Mouse (Mus musculus) heart, embryonic 13.5 days (tissue): ENCODE measurements at regions not wholly inside any gene's neighbourhood (a gene's known extent, or its start where the extent isn't known, plus 50 kb on each side); places are given as distances from the start of the nearest gene placed in this dataset.

Source experiments
- ATAC-seq: fragments of 200-750 bp; cut with Nextera tagmentation; 2 replicates; pipeline ENCODE4 v1.8.0; 2017; ENCODE audit warnings: moderate TSS enrichment; ENCODE audit not compliant: insufficient number of reproducible peaks, low FRiP score, low TSS enrichment; ENCODE audit errors: extremely low read depth
- H3K27ac ChIP-seq: fragments of 300-500 bp; sonication (generic); replicated peaks from 2 replicates; pipeline ENCODE4 v1.5.1; 2015; ENCODE audit warnings: moderate library complexity, mild to moderate bottlenecking, inconsistent platforms
- H3K27me3 ChIP-seq: fragments of 300-500 bp; sonication (generic); replicated peaks from 2 replicates; pipeline ENCODE4 v1.6.1; 2015; ENCODE audit warnings: mild to moderate bottlenecking, inconsistent platforms
- H3K36me3 ChIP-seq: fragments of 300-500 bp; sonication (generic); 2 replicates; pipeline ENCODE4 v1.6.1; 2015; ENCODE audit warnings: mild to moderate bottlenecking, inconsistent platforms
- H3K4me1 ChIP-seq: fragments of 300-500 bp; sonication (generic); 2 replicates; pipeline ENCODE4 v1.6.1; 2015; ENCODE audit warnings: inconsistent platforms
- H3K4me2 ChIP-seq: fragments of 300-500 bp; sonication (generic); 2 replicates; pipeline ENCODE4 v1.6.1; 2015; ENCODE audit warnings: inconsistent platforms, mild to moderate bottlenecking, moderate library complexity
- H3K4me3 ChIP-seq: fragments of 300-500 bp; sonication (generic); 2 replicates; pipeline ENCODE4 v1.5.1; 2015; ENCODE audit warnings: moderate library complexity, mild to moderate bottlenecking, inconsistent platforms
- H3K9ac ChIP-seq: fragments of 300-500 bp; sonication (generic); 2 replicates; pipeline ENCODE4 v1.6.1; 2015; ENCODE audit warnings: inconsistent platforms, mild to moderate bottlenecking, moderate library complexity
- H3K9me3 ChIP-seq: fragments of 300-500 bp; sonication (generic); 2 replicates; pipeline ENCODE4 v1.6.1; 2016; ENCODE audit warnings: inconsistent platforms
- WGBS: fragments of 180-500 bp; shearing (Covaris S2); methylation state at CpG from one replicate; pipeline ENCODE4 v1.1.7; 2015; ENCODE audit warnings: mixed read lengths; 5-methylcytosine and 5-hydroxymethylcytosine counted together

DNA sequence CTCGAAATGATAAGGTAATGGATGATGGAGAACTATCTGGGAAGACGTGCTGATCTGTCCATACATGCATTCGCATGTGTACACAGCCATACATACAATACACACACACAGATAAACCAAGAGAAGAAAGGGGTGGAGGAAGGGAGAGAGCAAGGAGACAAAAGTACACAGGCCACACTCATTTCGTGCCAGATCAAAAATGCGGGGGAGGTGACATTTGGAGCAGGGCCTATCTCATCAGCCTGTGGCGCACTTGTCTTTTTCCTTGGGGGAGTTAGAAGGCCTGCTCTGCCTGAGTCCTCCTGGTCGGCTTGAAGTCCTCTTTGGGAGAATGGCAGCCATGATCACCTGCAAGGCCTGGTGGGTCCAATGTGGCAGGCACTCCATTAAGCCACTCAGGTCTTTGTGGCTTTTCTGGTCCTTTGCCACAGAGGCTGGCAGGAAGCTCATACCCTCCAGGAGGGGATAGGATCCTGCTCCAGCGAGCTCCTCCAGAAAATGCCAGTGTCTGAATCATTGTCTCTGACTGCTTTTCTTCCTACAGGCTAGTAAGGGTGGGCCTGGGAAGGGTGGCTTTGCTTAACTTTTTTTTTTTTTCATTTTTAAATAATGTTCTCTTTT, 203.0 kb upstream of the Spdye4c start:
- 62% methylated on average over 8 of the region's 8 CpGs for WGBS

GRCm38 (mm10) chr2:128388883-128389470, 202.0 kb upstream of the Spdye4c start:
- 31% methylated on average over 7 of the region's 7 CpGs for WGBS
- Histone ChIP-seq H3K9ac (no peak overlapping the region), H3K4me2 (no peak overlapping the region), H3K4me1 (peaks cover 60% of the 10 kb centered on the region), H3K36me3 (no peaks in the 10 kb centered on the region), H3K27me3 (no peaks in the 10 kb centered on the region), H3K27ac (no peak overlapping the region; the same call in 1 of the 2 replicates), H3K4me3 (no peak overlapping the region), H3K9me3 (no peaks in the 10 kb centered on the region)
- ATAC-seq, result no peak

More for the DNA sequence above, 203.0 kb upstream of the Spdye4c start:
- peaks cover 51% of the 10 kb centered on the region for H3K4me1 ChIP-seq
- H3K36me3 ChIP-seq, result no peaks in the 10 kb centered on the region
- no peak overlapping the region for H3K27ac ChIP-seq
- H3K4me2 ChIP-seq, result no peak overlapping the region
- no peaks in the 10 kb centered on the region for H3K9me3 ChIP-seq
- no peak overlapping the region for H3K9ac ChIP-seq
- no peak for ATAC-seq
- no peak overlapping the region for H3K4me3 ChIP-seq
- H3K27me3 ChIP-seq, result no peaks in the 10 kb centered on the region

DNA sequence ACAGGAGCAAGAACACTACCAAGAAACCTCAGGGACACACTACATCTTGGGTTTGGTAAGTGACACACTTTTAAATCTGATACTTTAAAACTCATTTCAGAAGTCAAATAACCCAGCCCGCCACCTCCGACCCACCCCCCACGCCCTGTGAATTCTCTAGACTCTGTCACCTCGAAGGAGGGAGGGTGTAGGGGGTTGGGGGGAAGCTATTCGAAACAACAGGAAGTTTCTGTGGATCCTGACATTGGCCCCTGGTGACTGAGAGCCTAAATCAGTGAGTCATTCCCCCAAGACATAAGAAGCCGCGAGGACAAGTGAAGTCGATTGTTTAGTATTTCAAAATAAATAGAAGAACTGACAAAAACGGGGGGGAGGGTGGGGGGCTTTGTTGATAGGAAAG, 198.7 kb upstream of the Spdye4c start:
- Histone ChIP-seq H3K27ac (no peak overlapping the region), H3K9me3 (no peaks in the 10 kb centered on the region), H3K4me3 (0 out of 2 replicates have a peak overlapping the region, but pooled peaks have one; percentile 8), H3K36me3 (no peaks in the 10 kb centered on the region), H3K4me2 (peak overlapping the region; percentile 50), H3K27me3 (no peaks in the 10 kb centered on the region), H3K9ac (peak overlapping the region; percentile 12; the same call in 1 of the 2 replicates), H3K4me1 (peaks cover 75% of the 10 kb centered on the region)
- no peak for ATAC-seq
- 17% methylated on average over 9 of the region's 9 CpGs for WGBS

- H3K4me1 ChIP-seq, result peaks cover 66% of the 10 kb centered on the region
Measured at GRCm38 (mm10) chr2:128393401-128393800, 197.6 kb upstream of the Spdye4c start.

DNA sequence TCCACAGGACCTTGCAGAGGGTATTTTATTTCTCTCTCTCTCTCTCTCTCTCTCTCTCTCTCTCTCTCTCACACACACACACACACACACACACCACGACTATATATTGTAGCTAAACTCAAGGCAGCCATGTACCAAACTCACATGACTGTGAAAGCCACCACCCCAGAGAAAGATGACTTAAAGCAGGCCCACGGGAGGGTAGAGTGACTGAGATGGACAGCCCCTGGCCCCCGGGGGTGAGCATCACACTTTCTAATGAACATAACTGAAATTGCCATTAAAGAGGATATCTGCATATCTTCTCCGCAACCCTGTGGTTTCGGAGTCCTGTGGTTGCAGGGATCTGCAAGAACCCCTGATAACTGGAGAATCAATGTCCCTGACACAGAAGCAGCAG, 197.1 kb upstream of the Spdye4c start:
- H3K9me3 ChIP-seq, result no peaks in the 10 kb centered on the region
- peak overlapping the region; percentile 40; the same call in 1 of the 2 replicates for H3K9ac ChIP-seq
- ATAC-seq, result no peak
- H3K27ac ChIP-seq, result no peak overlapping the region
- no peaks in the 10 kb centered on the region for H3K27me3 ChIP-seq
- no peak overlapping the region for H3K4me3 ChIP-seq
- WGBS, result 66% methylated on average over 5 of the region's 5 CpGs
- peaks cover 60% of the 10 kb centered on the region for H3K4me1 ChIP-seq
- H3K36me3 ChIP-seq, result no peaks in the 10 kb centered on the region
- peak overlapping the region; percentile 31; the same call in 1 of the 2 replicates for H3K4me2 ChIP-seq

More at GRCm38 (mm10) chr2:128393401-128393800, 197.6 kb upstream of the Spdye4c start:
- Histone ChIP-seq H3K4me2 (peak overlapping the region; percentile 31), H3K27ac (no peak overlapping the region), H3K9me3 (no peaks in the 10 kb centered on the region), H3K9ac (no peak overlapping the region), H3K36me3 (no peaks in the 10 kb centered on the region), H3K4me3 (no peak overlapping the region), H3K27me3 (no peaks in the 10 kb centered on the region)
- no peak for ATAC-seq
- WGBS, result 45% methylated on average over 8 of the region's 8 CpGs

- Histone ChIP-seq H3K4me2 (no peak overlapping the region), H3K36me3 (no peaks in the 10 kb centered on the region), H3K4me3 (no peak overlapping the region), H3K27ac (no peak overlapping the region), H3K9me3 (no peaks in the 10 kb centered on the region), H3K9ac (no peak overlapping the region), H3K27me3 (0 out of 2 replicates have a peak, but pooled peaks cover under 1% of the 10 kb centered on the region), H3K4me1 (peaks cover 47% of the 10 kb centered on the region)
- ATAC-seq, result no peak
- 39% methylated on average over 4 of the region's 4 CpGs for WGBS
Measured at GRCm38 (mm10) chr2:128395308-128396007, 195.6 kb upstream of the Spdye4c start.

DNA sequence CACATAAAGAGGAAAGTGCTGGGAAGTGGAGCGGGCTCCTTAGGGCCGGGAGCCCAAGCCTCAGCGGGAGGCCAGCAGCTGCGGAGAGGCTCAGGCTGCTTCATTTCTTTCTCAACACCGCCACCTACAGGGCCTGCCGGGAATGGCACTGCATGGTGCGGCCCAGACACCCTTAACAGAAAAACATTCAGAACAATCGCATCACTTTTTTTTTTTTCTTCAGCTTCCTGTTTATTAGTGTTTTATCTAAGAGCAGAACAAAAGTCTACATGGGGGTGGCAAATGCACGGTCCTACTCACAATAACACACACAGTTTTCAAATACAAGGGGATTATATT, 195.0 kb upstream of the Spdye4c start:
- Histone ChIP-seq H3K4me2 (no peak overlapping the region), H3K9ac (no peak overlapping the region), H3K9me3 (no peaks in the 10 kb centered on the region), H3K36me3 (no peaks in the 10 kb centered on the region), H3K27ac (no peak overlapping the region), H3K4me1 (peaks cover 42% of the 10 kb centered on the region), H3K27me3 (0 out of 2 replicates have a peak, but pooled peaks cover 4% of the 10 kb centered on the region), H3K4me3 (no peak overlapping the region)
- no peak for ATAC-seq
- 4% methylated on average over 9 of the region's 9 CpGs for WGBS

DNA sequence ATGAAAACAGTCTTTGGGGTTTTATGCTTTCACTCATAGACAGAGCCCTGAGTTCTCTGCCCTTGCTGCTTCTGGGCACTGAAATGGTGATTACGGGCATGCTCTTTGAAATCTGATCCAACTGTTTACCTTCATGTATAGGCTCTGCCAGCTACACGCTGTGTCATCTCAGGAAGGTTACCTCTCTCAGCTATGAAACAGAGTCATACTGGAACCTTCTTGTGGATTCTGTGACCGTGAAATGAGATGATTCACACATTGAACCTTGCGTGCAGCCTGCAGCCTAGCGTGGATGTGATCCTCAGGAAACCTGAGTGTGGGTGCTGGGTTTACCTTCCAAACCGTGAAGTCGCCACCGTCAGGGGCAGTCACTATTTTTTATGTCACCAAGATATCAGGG, 189.7 kb upstream of the Spdye4c start:
- WGBS, result 73% methylated on average over 8 of the region's 8 CpGs
- no peak overlapping the region for H3K4me2 ChIP-seq
- H3K27ac ChIP-seq, result no peak overlapping the region
- H3K27me3 ChIP-seq, result peaks cover 12% of the 10 kb centered on the region; the same call in 1 of the 2 replicates
- H3K9ac ChIP-seq, result no peak overlapping the region
- peaks cover 27% of the 10 kb centered on the region for H3K4me1 ChIP-seq
- no peak for ATAC-seq
- no peaks in the 10 kb centered on the region for H3K36me3 ChIP-seq
- H3K9me3 ChIP-seq, result no peaks in the 10 kb centered on the region
- H3K4me3 ChIP-seq, result no peak overlapping the region

DNA sequence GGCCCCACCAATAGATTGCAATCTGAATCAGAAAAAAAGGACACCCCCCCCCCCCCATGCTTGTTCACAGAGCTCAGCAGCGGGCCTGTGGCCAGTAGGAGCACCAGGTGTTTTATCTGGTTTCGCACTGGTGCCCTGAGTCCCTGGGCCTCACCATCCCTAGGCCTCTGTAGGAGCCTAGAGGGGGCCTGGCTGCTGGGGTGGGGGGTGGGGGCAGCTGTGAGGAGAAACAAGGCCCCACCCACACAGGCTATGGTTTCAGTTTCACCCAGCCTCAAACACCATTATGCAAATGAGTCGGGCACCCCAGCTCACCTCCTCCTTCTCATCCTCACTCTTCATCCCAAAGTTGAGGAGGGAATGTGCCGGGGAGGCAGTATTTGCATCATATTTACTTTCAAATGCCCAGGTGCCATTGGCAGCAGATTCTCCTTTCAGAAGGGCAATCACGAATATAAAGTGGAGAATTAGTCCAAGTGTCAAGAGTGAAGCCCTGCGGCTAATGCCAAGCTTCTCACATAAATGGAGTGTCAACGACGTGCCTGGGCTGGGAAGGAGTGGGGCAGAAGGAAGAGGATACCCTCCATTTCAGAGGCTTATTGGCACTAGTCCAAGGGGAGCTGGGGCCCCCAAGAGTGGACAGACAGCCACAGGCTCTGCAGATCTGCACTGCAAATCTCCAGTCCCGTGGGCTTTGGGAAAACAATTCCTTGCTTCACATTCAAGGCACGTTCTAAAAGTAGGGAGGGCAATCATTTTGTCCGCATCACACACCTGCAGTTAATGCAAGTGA, 187.7 kb upstream of the Spdye4c start:
- Histone ChIP-seq H3K4me2 (peak overlapping the region; percentile 40), H3K9ac (peak overlapping the region; percentile 52; the same call in 1 of the 2 replicates), H3K4me3 (no peak overlapping the region), H3K27ac (no peak overlapping the region), H3K4me1 (peaks cover 31% of the 10 kb centered on the region), H3K9me3 (no peaks in the 10 kb centered on the region), H3K27me3 (peaks cover 12% of the 10 kb centered on the region; the same call in 1 of the 2 replicates), H3K36me3 (no peaks in the 10 kb centered on the region)
- ATAC-seq, result no peak
- 34% methylated on average over 11 of the region's 11 CpGs for WGBS

DNA sequence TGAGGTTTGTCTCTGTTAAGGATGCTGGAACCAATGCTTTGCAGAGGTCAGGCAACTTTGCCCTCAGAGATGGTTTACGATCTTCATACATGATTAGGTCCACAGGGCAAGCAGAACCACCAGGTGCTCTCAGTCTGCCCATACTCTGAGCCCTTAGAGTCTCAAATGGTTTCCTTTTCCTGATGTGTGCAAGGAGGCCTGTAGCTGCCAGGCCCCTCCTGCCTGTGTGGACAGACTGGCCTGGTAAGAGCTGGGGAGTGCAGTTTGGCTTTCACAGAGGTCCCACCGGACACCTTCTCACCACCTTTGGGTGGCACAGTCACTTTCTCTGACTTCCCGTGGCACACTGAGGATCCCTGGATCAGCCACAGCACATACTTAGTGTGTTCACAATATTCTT, 186.6 kb upstream of the Spdye4c start:
- Histone ChIP-seq H3K27ac (no peak overlapping the region), H3K4me2 (no peak overlapping the region; the same call in 1 of the 2 replicates), H3K27me3 (peaks cover 12% of the 10 kb centered on the region; the same call in 1 of the 2 replicates), H3K9me3 (no peaks in the 10 kb centered on the region), H3K4me1 (peaks cover 37% of the 10 kb centered on the region), H3K4me3 (no peak overlapping the region), H3K9ac (no peak overlapping the region), H3K36me3 (no peaks in the 10 kb centered on the region)
- 78% methylated on average over 3 of the region's 3 CpGs for WGBS
- ATAC-seq, result no peak

DNA sequence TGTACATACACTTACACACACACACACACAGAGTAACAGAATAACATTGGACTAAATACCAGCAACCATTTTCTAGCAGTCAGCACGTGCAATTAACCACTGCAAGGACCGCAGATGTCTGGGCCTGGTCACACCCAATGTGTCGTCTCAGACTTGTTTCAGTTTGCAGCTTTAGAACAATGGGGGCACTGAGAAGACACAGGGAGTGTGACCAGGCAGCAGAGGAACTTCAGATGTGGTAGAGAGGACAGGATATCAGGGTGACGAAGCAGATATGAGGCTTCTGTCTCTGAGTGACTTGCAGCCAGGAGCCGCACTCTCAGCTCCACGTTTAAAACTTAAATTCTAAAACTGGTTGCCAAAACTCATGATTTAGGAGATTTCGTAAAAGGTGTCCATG, 183.9 kb upstream of the Spdye4c start:
- Histone ChIP-seq H3K4me2 (no peak overlapping the region), H3K27ac (no peak overlapping the region), H3K9ac (no peak overlapping the region), H3K4me3 (no peak overlapping the region), H3K27me3 (0 out of 2 replicates have a peak, but pooled peaks cover 4% of the 10 kb centered on the region), H3K9me3 (no peaks in the 10 kb centered on the region), H3K36me3 (no peaks in the 10 kb centered on the region), H3K4me1 (peaks cover 37% of the 10 kb centered on the region)
- 63% methylated on average over 7 of the region's 7 CpGs for WGBS
- no peak for ATAC-seq
